Comparison of ENCODE assay signal across 30 mouse cellular contexts in genomic region chr16:68425276-68425675, GRCm38 (mm10).
"Had no signal": no experiment of that assay in that cellular context is flagged by ENCODE, and none has a peak within 500 bp of the region (broad histone marks: within the 10 kb centered on the region; RNA-seq: fewer than 3 reads in every experiment).

No protein-coding gene starts in this region.

- H3K4me3 ChIP-seq: heart, embryonic 12.5 days; heart, embryonic 13.5 days; heart, embryonic 15.5 days; hindbrain, embryonic 10.5 days; hindbrain, embryonic 12.5 days; hindbrain, embryonic 13.5 days; hindbrain, embryonic 15.5 days; intestine, embryonic 15.5 days; kidney, embryonic 15.5 days; layer of hippocampus, adult 2 months; left cerebral cortex, adult 2 months had no signal

- H3K36me3 ChIP-seq: heart, embryonic 12.5 days; heart, embryonic 13.5 days; heart, embryonic 15.5 days; hindbrain, embryonic 10.5 days; hindbrain, embryonic 12.5 days; hindbrain, embryonic 13.5 days; hindbrain, embryonic 15.5 days; intestine, embryonic 15.5 days; kidney, embryonic 15.5 days had no signal

- H3K9me3 ChIP-seq: heart, embryonic 12.5 days; heart, embryonic 13.5 days; heart, embryonic 15.5 days; hindbrain, embryonic 10.5 days; hindbrain, embryonic 12.5 days; hindbrain, embryonic 13.5 days; hindbrain, embryonic 15.5 days; intestine, embryonic 15.5 days; kidney, embryonic 15.5 days had no signal

- H3K27me3 ChIP-seq: heart, embryonic 12.5 days; heart, embryonic 13.5 days; heart, embryonic 15.5 days; hindbrain, embryonic 12.5 days; hindbrain, embryonic 13.5 days; hindbrain, embryonic 15.5 days; intestine, embryonic 15.5 days; kidney, embryonic 15.5 days had no signal

- H3K4me1 ChIP-seq: heart, embryonic 12.5 days; heart, embryonic 13.5 days; heart, embryonic 15.5 days; hindbrain, embryonic 10.5 days; hindbrain, embryonic 12.5 days; hindbrain, embryonic 13.5 days; hindbrain, embryonic 15.5 days; intestine, embryonic 15.5 days; kidney, embryonic 15.5 days had no signal

- H3K9ac ChIP-seq: heart, embryonic 12.5 days; heart, embryonic 13.5 days; heart, embryonic 15.5 days; hindbrain, embryonic 12.5 days; hindbrain, embryonic 13.5 days; hindbrain, embryonic 14.5 days; hindbrain, embryonic 15.5 days; intestine, embryonic 15.5 days; kidney, embryonic 15.5 days had no signal

- H3K27ac ChIP-seq: heart, embryonic 13.5 days; heart, embryonic 15.5 days; hindbrain, embryonic 10.5 days; hindbrain, embryonic 12.5 days; hindbrain, embryonic 13.5 days; hindbrain, embryonic 14.5 days; hindbrain, embryonic 15.5 days; hindbrain, postnatal 0 days; intestine, embryonic 15.5 days; kidney, embryonic 15.5 days; kidney, postnatal 0 days; layer of hippocampus, adult 2 months; left cerebral cortex, adult 2 months had no signal

- DNase-seq: heart, postnatal 10 days; heart, postnatal 14 days; heart, postnatal 36 days; heart, postnatal 4 days; kidney, adult 11 months; kidney, adult 18-20 months; kidney, adult 2 months; kidney, adult 8-10 months; kidney, adult 9 months; kidney, postnatal 10 days; kidney, postnatal 14 days; kidney, postnatal 25 days; kidney, postnatal 36 days; kidney, postnatal 4 days; layer of hippocampus, adult 9-11 months; layer of hippocampus, postnatal 36 days had no signal
